Mouse (Mus musculus) frontal cortex, adult (tissue): ENCODE measurements at regions not wholly inside any gene's neighbourhood (a gene's known extent, or its start where the extent isn't known, plus 50 kb on each side); places are given as distances from the start of the nearest gene placed in this dataset.
"Not testable (repeated sequence)": the region's sequence is repeated elsewhere in the genome, so short reads cannot be mapped to it uniquely, and the experiment has no call there.

Experiments
- ATAC-seq: cut with Nextera tagmentation; 2 replicates; pipeline ENCODE4 v1.9.2; 2017; ENCODE audit warnings: mild to moderate bottlenecking, moderate library complexity, mixed read lengths; ENCODE audit not compliant: low TSS enrichment

- ATAC-seq: no peak
Observed at GRCm38 (mm10) chr7:39596403-39596802, 78.8 kb downstream of the Zfp619 start.

GRCm38 (mm10) chr7:39613767-39614166 lies 96.2 kb downstream of the Zfp619 start:
- no peak for ATAC-seq

DNA sequence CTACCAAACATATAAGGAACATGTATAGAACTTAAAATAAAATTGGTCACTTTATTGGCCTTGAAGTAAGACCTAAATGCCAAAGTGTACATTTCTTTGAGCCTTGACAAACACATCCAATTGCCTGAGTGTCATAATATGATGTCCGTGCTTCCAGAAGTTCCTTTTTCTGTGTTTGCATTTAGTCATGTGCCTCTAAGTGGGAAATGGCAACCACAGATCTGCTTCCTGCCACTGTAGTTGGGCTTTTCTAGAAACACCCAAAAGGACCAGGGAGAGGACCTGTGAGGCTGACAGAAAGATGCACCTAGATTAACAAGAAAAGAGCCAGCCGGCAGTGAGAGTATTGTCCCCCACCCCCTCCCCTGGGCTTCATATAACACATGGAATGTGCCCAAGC lies 97.5 kb downstream of the Zfp619 start:
- ATAC-seq: no peak

DNA sequence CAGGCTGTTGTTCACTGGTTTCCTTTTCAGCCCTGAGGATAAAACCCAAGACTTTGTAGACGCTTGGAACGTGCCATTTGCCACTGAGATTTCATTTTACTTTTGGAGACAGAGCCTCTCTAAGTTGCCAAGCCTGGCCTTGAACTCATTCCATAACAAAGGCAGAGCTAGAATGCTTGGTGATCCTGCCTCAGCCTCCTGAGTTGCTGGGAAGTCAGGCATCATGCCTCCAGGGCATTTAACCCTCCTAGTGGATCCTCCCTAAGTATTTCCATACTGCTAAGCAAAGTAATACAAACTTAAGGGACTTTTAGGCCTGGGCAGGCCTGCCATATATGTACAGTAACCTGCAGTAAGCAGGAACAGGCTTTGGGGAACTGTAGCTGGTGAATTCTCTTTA lies 104.2 kb downstream of the Zfp619 start:
- no peak for ATAC-seq

- ATAC-seq: no peak
Observed at GRCm38 (mm10) chr7:39632836-39633235, 115.3 kb downstream of the Zfp619 start.

DNA sequence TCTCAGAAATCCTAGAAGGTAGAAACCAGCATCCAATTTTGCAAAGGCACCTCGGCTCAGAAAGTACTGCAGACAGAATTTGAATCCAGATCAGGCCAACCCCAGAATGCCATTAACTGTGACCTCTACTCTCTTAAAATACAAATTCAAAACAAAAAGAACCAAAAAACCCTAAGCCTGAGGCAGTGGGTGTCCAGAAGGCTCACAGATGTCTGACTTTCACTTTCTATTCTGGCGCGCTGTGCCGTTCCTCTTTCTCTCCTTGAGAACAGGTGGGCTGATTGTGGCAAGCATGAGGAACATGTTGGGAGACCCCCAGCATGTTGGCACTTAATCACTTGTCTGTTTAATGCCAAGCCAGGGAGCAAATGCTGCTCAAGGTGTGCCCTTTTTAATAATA lies 124.8 kb downstream of the Zfp619 start:
- ATAC-seq: no peak

DNA sequence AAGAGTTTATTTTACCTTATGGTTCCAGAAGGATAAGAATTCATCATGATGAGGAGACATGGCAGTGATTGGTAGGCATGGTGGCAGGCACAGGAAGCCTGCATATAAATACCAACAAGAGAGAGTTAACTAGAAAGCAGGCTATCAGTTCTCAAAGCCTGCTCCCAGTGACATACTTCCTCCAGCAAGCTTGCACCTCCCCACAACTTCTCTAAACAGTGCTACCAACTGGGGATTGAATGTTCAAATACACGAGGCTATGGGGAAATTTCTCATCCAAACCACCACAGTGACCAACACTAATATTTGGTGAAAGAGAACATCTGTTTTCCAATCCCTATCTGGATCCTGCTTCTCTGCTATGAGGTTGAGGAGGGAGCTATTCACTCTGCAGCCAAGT lies 125.8 kb downstream of the Zfp619 start:
- ATAC-seq: no peak

GRCm38 (mm10) chr7:39650483-39651102 lies 133.0 kb downstream of the Zfp619 start:
- ATAC-seq: no peak

DNA sequence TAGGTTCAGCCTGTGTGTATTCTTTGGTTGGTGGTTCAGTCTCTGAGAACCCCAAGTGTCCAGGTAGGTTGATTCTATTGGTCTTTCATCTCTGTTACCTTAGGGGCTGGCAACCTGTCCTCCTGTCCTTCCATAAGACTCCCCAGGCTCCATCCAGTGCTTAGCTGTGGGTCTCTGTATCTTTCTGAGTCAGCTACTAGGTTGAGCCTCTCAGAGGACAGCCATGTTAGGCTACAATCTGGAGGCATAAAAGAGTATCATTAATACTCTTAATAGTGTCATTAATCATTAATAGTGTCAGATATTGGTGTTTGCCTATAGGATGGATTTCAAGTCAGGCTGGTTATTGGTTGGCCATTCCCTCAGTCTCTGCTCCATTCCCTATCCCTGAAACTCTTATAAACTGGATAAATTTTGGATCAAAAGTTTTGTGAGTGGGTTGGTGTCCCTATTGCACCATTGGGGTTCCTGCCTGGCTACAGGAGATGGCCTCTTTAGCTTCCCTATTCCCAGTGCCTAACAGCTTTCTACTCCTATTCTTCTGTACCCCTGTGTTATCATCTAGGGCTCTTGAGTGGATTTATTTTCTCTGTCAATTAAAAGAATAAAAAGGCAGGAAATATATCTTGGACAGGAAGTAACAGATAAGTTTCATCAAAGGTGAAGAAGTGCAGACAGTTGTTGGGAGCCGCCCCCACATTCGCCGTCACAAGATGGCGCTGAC lies 137.2 kb downstream of the Zfp619 start:
- ATAC-seq: no peak

- ATAC-seq: not testable (repeated sequence)
Observed at GRCm38 (mm10) chr7:39655287-39655652, 137.7 kb downstream of the Zfp619 start.

GRCm38 (mm10) chr7:39655709-39656397 lies 138.3 kb downstream of the Zfp619 start:
- no peak for ATAC-seq

GRCm38 (mm10) chr7:39659597-39659996 lies 142.0 kb downstream of the Zfp619 start:
- ATAC-seq: no peak

- no peak for ATAC-seq
Observed at GRCm38 (mm10) chr7:39675124-39675846, 157.7 kb downstream of the Zfp619 start.

DNA sequence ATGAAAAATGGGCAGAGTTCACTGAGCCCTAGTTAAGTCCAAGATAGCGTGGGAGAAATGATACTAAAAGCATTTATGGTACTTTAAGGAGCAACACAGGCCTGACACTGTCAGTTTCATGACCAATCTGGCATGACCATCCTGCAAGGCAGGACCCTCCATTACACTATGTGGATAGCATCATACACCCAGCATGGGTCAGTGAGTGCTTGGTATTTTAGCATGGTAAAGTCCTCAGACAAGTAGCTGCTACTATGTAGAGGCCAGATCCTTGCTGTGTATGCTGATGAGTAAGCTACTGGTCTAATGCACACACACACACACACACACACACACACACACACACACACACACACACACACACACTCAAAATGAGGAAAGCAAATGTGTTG lies 158.3 kb downstream of the Zfp619 start:
- no peak for ATAC-seq

DNA sequence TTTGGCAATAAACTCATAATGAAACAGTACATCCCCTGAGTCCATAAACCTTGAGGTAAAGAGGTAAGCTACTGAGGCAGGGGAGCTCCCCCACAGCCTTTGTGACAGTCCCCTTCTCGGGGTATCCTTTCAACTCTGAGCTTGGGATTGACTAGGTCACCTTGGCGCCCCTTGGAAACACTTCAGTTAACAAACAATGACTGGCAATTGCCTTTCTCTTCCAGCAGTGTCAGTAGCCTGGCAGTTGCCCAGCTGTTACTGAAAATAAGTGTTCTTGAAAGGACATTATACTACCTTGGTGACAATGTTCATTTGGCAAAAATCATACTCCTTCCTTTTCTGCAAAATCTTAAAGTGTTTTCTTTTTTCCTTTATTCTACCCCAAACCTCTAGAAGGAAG lies 162.8 kb downstream of the Zfp619 start:
- no peak for ATAC-seq

DNA sequence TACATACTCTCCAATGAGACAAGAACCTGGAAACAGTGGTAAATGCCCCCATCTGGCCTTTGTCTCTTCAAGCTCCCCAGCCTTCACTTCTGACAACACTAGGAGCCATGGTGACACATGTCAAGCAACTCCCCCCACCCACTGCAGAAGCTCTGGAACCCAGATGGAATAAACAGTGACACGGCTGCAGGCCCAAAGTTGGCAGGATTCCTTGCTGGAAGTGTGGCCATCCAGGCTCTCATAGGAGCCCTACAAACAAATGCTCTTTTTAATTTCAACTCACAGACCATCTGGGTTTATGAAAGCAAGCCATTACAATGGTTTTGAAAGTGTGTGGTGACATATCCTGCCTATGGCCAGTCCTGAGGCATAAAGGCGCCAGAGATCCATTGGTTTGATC lies 179.0 kb downstream of the Zfp619 start:
- no peak for ATAC-seq

DNA sequence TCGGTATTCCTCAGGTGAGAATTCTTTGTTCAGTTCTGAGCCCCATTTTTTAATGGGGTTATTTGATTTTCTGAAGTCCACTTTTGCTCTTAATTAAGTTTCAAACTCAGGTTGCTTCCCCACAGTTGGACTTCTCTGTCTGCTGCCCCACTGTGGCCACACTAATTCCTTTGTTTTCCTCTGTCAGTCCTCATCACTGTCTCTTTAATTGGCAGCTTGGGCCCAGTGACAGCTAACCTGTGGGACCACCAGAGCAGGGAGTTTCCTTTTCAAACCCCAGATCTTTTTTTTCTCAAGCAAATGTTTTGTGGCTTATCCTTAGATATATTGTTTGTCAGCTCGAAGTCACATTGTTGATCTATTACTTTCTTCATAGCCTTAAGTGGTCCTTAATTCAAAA lies 183.9 kb downstream of the Zfp619 start:
- no peak for ATAC-seq

- no peak for ATAC-seq
Observed at GRCm38 (mm10) chr7:39705118-39706095, 187.8 kb downstream of the Zfp619 start.

- no peak for ATAC-seq
Observed at GRCm38 (mm10) chr7:39706606-39707005, 189.0 kb downstream of the Zfp619 start.

GRCm38 (mm10) chr7:39716340-39717150 lies 199.0 kb downstream of the Zfp619 start:
- peak; percentile 72 for ATAC-seq
